Mouse (Mus musculus) embryo, embryonic 10.5 days (tissue): ENCODE measurements around the gene Tubg2.
"Not testable (repeated sequence)": the region's sequence is repeated elsewhere in the genome, so short reads cannot be mapped to it uniquely, and the experiment has no call there.

Experiments used
- DNase-seq: peaks from one replicate; pipeline ENCODE4 v3.0.0-alpha.2; 2015; ENCODE audit warnings: low spot score

The Tubg2 gene

GRCm38 (mm10) chr11:101155728-101156371 lies at the start of gene Tubg2:
TSS of gene Tubg2 (plus strand) at chr11:101155907.
- peak; percentile 79 for DNase-seq

GRCm38 (mm10) chr11:101109351-101109750 lies 46.4 kb upstream of the Tubg2 start:
- no peak for DNase-seq

GRCm38 (mm10) chr11:101110708-101111107 lies 45.0 kb upstream of the Tubg2 start:
- DNase-seq = no peak

GRCm38 (mm10) chr11:101111178-101111577 lies 44.5 kb upstream of the Tubg2 start:
- no peak for DNase-seq

- no peak for DNase-seq
These were observed 43.5 kb upstream of the Tubg2 start for GRCm38 (mm10) chr11:101112186-101112585.

GRCm38 (mm10) chr11:101115564-101115963 lies 40.1 kb upstream of the Tubg2 start:
- no peak for DNase-seq

- no peak for DNase-seq
These were observed 37.6 kb upstream of the Tubg2 start for GRCm38 (mm10) chr11:101118105-101118504.

GRCm38 (mm10) chr11:101119131-101119760 lies 36.5 kb upstream of the Tubg2 start:
- DNase-seq = no peak

GRCm38 (mm10) chr11:101119761-101120544 lies 35.8 kb upstream of the Tubg2 start, which contains the start of the genes Retreg3 and Tubg1:
TSS of gene Retreg3 (minus strand) at chr11:101119893.
TSS of gene Tubg1 (plus strand) at chr11:101119938.
- DNase-seq = peak; percentile 99

- DNase-seq = no peak
These were observed 35.0 kb upstream of the Tubg2 start for GRCm38 (mm10) chr11:101120545-101121188.

GRCm38 (mm10) chr11:101124494-101124893 lies 31.2 kb upstream of the Tubg2 start:
- DNase-seq = not testable (repeated sequence)

GRCm38 (mm10) chr11:101125008-101125407 lies 30.7 kb upstream of the Tubg2 start:
- DNase-seq = not testable (repeated sequence)

GRCm38 (mm10) chr11:101127075-101127474 lies 28.6 kb upstream of the Tubg2 start:
- DNase-seq = no peak

GRCm38 (mm10) chr11:101128996-101129577 lies 26.6 kb upstream of the Tubg2 start:
- no peak for DNase-seq

- DNase-seq = no peak
These were observed 25.5 kb upstream of the Tubg2 start for GRCm38 (mm10) chr11:101130056-101130756.

- DNase-seq = no peak
These were observed 24.5 kb upstream of the Tubg2 start for GRCm38 (mm10) chr11:101131187-101131586.

- DNase-seq = peak; percentile 49
These were observed 24.0 kb upstream of the Tubg2 start for GRCm38 (mm10) chr11:101131701-101132100.

- DNase-seq = no peak
These were observed 22.7 kb upstream of the Tubg2 start for GRCm38 (mm10) chr11:101133037-101133436.

GRCm38 (mm10) chr11:101134217-101134865 lies 21.4 kb upstream of the Tubg2 start:
- DNase-seq = no peak

- DNase-seq = no peak
These were observed 18.7 kb upstream of the Tubg2 start for GRCm38 (mm10) chr11:101137000-101137399.
